Mouse (Mus musculus): Measurements from ENCODE around the gene Fam171a2.

DNA sequence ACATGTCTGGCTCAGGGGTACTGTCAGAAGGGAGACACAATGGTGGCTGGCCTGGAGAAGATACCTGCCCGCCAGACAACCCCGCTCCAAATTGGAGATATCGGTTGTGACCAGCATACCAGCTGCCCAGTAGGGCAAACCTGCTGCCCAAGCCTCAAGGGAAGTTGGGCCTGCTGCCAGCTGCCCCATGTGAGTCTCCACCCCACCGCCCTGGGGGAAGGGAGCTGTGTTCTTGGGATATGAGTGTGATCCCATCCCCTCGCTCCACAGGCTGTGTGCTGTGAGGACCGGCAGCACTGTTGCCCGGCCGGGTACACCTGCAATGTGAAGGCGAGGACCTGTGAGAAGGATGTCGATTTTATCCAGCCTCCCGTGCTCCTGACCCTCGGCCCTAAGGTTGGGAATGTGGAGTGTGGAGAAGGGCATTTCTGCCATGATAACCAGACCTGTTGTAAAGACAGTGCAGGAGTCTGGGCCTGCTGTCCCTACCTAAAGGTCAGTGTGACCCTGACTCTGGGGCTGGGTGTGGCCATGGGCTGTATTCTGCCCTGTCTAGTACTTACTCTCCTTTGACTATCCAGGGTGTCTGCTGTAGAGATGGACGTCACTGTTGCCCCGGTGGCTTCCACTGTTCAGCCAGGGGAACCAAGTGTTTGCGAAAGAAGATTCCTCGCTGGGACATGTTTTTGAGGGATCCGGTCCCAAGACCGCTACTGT is 11.6 kb downstream of the Fam171a2 start:
- TF ChIP-seq EP300 (IDR thresholded peaks at IDR 0.05; ENCODE audit: low read depth) (no peak), CTCF (IDR thresholded peaks at IDR 0.05; ENCODE audit: low read depth) (no peak)

Measured in liver, embryonic 14.5 days (tissue).